Mouse (Mus musculus): ENCODE results near the gene Pnp2. TPM values are rescaled to one million over a fixed set of nuclear protein-coding genes. Genes with fewer than 3 reads are reported as not detected.
"Not testable (repeated sequence)": the region's sequence is repeated elsewhere in the genome, so short reads cannot be mapped to it uniquely, and the experiment has no call there.

Gene Pnp2
- total RNA-seq (2021): 1 to 10 TPM in 1 of 2 experiments, under 1 TPM in 1; 0.79 to 1.7 TPM

GRCm38 (mm10) chr14:50955942-50956508 is at the start of gene Pnp2:
Pnp2 (plus strand) TSS chr14:50955992.
- intact Hi-C loops (cut with DNase I): not testable (repeated sequence)
- DNase-seq (ENCODE audit: extremely low spot score in 1 of 2, low spot score in 2 of 2): peak; percentile 51 to 72

DNA sequence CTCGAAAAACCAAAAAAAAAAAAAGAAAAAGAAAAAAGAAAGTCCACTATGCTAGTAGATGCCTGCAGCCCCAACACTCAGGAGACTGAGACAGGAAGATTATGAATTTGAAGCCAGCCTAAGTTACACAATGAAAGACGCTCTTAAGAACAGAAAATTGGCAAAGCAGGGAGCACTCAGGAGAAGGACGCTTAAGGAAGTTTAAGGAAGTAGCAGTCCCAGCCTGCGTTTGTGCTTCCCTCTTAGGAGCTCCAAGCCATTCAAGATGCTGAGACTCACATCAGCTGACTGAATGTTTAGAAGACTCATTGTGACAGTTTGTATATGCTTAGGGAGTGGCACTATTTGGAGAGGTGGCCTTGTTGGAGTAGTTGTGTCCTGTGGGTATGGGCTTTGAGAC is 47.7 kb upstream of the Pnp2 start:
- intact Hi-C loops (cut with DNase I): no loop called here
- DNase-seq (ENCODE audit: extremely low spot score in 1 of 2, low spot score in 2 of 2): no peak

DNA sequence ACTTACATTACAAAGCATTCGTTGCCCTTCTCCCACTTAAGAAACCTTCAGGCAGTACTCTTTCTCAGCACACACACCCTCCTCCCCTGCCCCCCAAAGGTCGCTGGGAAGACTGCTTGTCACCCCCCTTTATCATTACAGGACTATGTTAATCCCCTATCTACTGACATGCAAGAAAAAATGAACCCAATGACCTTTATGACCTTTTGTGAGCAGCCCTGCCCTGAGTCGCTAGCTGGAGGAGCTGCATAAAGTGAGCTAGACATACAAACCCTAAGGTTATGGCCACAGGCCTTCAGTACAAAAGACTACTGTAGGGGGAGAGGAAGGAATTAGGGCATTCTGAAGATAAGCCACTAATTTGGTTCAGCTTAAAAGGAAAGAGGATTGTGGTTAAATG is 44.4 kb upstream of the Pnp2 start:
- no peak for DNase-seq (ENCODE audit: extremely low spot score in 1 of 2, low spot score in 2 of 2)
- intact Hi-C loops (cut with DNase I): loop anchor here (5.0 kb wide), 1 partner anchor 104 kb away; the partner anchor contains the start of genes Ccnb1ip1 and Parp2

DNA sequence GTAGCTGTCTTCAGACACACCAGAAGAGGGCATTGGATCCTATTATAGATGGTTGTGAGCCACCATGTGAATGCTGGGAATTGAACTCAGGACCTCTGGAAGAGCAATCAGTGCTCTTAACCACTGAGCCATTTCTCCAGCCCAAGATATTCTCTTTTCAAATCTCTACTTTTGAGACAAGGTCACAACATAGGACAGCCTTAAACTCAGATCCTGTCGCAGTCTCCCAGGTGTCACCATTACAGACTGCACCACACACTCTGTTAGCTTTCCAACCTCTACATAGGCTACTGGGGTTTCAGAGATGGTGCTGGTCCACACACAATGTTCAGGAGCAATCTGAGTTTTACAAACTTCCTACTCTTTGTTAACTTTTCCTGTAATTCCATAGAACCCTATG is 32.4 kb upstream of the Pnp2 start:
- intact Hi-C loops (cut with DNase I); DNase-seq (ENCODE audit: extremely low spot score in 1 of 2, low spot score in 2 of 2): not testable (repeated sequence)

GRCm38 (mm10) chr14:50924281-50925064 is 31.3 kb upstream of the Pnp2 start, which contains the start of the genes Osgep and Apex1:
Osgep (minus strand) TSS chr14:50924893.
Apex1 (plus strand) TSS chr14:50924968.
- intact Hi-C loops (cut with DNase I): loop anchor here (5.0 kb wide), 1 partner anchor 97 kb away; no protein-coding TSS in a partner anchor
- DNase-seq (ENCODE audit: extremely low spot score in 1 of 2, low spot score in 2 of 2): peak; percentile 97 to 98

- intact Hi-C loops (cut with DNase I): loop anchor here (5.0 kb wide), 1 partner anchor 98 kb away; no protein-coding TSS in a partner anchor
- no peak for DNase-seq (ENCODE audit: extremely low spot score in 1 of 2, low spot score in 2 of 2)
These were observed 30.5 kb upstream of the Pnp2 start for GRCm38 (mm10) chr14:50925111-50925920.

GRCm38 (mm10) chr14:50927366-50927765 is 28.4 kb upstream of the Pnp2 start:
- intact Hi-C loops (cut with DNase I): loop anchor here (5.0 kb wide), 1 partner anchor 100 kb away; no protein-coding TSS in a partner anchor
- DNase-seq (ENCODE audit: extremely low spot score in 1 of 2, low spot score in 2 of 2): no peak

GRCm38 (mm10) chr14:50929951-50930350 is 25.8 kb upstream of the Pnp2 start:
- no peak for DNase-seq (ENCODE audit: extremely low spot score in 1 of 2, low spot score in 2 of 2)

GRCm38 (mm10) chr14:50930377-50930753 is 25.4 kb upstream of the Pnp2 start:
- DNase-seq (ENCODE audit: extremely low spot score in 1 of 2, low spot score in 2 of 2): no peak
- intact Hi-C loops (cut with DNase I): loop anchor here (5.0 kb wide), 1 partner anchor 137 kb away; no protein-coding TSS in a partner anchor

More at GRCm38 (mm10) chr14:50929951-50930350, 25.8 kb upstream of the Pnp2 start:
- intact Hi-C loops (cut with DNase I): loop anchor here (5.0 kb wide), 2 partner anchors 103 to 137 kb away; no protein-coding TSS in a partner anchor

DNA sequence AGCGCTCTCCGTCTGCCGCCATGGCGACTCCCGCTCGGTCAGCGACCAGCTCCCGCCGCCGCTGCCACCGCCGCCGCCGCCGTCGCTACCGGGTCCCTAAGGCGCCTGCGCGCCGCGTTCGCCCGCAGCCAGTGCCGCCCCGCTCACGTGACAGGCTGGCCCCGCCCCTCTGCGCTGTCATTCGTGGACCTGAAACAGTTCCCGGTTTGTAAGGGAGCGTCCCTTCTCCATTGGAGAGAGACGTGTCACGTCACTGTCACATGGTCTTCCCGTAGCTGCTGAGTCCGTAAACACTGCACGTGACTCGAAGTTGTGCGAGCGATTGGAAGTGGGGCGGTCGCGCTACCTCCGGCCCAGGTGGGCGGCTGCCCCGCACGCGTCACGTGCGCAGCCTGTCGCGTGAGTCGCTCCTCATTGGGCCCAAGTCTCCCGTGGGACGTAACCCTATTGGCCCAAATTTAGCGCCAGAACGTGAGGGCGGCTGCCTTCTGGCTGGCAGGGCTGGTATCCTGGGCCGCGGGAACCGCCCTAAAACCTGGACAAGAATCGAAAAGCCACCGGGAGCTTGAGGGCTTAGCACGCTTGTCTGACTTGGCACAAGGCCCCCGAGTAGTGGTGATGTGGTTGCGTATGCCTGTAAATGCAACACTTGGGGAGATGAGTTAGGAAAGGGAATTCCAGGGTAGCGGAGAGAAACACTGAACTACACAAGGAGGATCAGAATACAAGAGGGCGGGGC is 24.9 kb upstream of the Pnp2 start, which contains the start of the genes Pip4p1 and Pnp:
Pip4p1 (minus strand) TSS at position 103 of the 739 bp plus-strand sequence.
Pnp (plus strand) TSS at position 329 of the 739 bp plus-strand sequence.
- DNase-seq (ENCODE audit: extremely low spot score in 1 of 2, low spot score in 2 of 2): peak; percentile 99 to 100
- intact Hi-C loops (cut with DNase I): loop anchor here (5.0 kb wide), 1 partner anchor 136 kb away; no protein-coding TSS in a partner anchor

GRCm38 (mm10) chr14:50931493-50932020 is 24.2 kb upstream of the Pnp2 start:
- DNase-seq (ENCODE audit: extremely low spot score in 1 of 2, low spot score in 2 of 2): no peak
- intact Hi-C loops (cut with DNase I): loop anchor here (5.0 kb wide), 1 partner anchor 136 kb away; no protein-coding TSS in a partner anchor

DNA sequence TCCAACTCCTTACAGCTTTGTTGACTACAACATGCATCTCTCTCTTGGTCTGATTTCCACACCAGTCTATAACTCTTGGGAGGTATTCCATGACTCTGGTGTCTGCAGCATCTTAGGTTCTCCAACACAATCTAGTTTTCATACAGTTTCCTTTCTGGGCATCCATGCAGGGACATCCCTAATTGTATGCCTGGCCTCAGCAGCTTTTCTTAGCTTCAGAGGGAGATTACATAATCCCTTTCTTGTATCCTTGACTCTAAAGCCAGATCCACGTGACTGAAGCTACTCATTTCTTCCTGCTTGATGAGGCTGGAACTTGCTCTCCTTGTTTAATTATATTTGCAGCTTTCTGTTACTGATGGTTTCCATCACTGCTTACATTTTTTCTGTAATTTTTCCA is 19.1 kb upstream of the Pnp2 start:
- intact Hi-C loops (cut with DNase I): no loop called here

GRCm38 (mm10) chr14:50938119-50938908 is 17.5 kb upstream of the Pnp2 start:
- no peak for DNase-seq (ENCODE audit: extremely low spot score in 1 of 2, low spot score in 2 of 2)
- intact Hi-C loops (cut with DNase I): no loop called here

More for the DNA sequence above, 19.1 kb upstream of the Pnp2 start:
- DNase-seq (ENCODE audit: extremely low spot score in 1 of 2, low spot score in 2 of 2): no peak

DNA sequence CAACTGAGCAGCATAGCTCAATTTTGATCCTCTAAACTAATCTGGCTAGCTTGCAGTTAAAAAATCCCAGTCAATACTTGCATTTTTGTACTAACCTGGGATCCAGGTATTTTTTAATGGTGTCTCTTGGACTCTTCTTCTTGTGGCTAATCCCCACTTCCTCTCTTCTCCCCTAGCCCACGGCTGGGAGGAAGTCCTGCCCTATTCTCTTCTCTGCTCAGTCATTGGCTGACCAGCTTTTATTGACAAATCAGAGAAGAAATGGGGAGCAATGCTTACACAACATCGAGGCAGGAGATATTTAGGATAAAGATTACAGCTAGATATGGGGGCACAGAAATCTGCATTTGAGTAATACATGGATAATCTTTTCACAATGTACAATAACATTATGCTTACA is 16.9 kb upstream of the Pnp2 start:
- DNase-seq (ENCODE audit: extremely low spot score in 1 of 2, low spot score in 2 of 2): no peak
- intact Hi-C loops (cut with DNase I): no loop called here

GRCm38 (mm10) chr14:50943932-50944667 is 11.7 kb upstream of the Pnp2 start, which contains the start of gene Gm49342:
Gm49342 (plus strand) TSS chr14:50944517.
- peak; percentile 84 to 95 for DNase-seq (ENCODE audit: extremely low spot score in 1 of 2, low spot score in 2 of 2)
- intact Hi-C loops (cut with DNase I): no loop called here

GRCm38 (mm10) chr14:50944668-50945033 is 11.1 kb upstream of the Pnp2 start:
- DNase-seq (ENCODE audit: extremely low spot score in 1 of 2, low spot score in 2 of 2); intact Hi-C loops (cut with DNase I): not testable (repeated sequence)
